Mouse (Mus musculus) splenic B cell, adult 2 months (primary cell): ENCODE results near the gene Magi2.
"Not testable (repeated sequence)": the region's sequence is repeated elsewhere in the genome, so short reads cannot be mapped to it uniquely, and the experiment has no call there.

Experiments
- DNase-seq: peaks from one replicate; pipeline ENCODE4 v3.0.0-alpha.2; 2011; ENCODE audit warnings: low read depth, low spot score
- H3K27me3 ChIP-seq: 2 replicates; pipeline ENCODE4 v1.6.1; 2012; ENCODE audit warnings: mild to moderate bottlenecking, low read length, moderate library complexity, mixed read lengths; ENCODE audit not compliant: control insufficient read depth, poor library complexity, insufficient read depth, severe bottlenecking
- H3K36me3 ChIP-seq: 2 replicates; pipeline ENCODE4 v1.6.1; 2012; ENCODE audit warnings: mild to moderate bottlenecking, low read length, moderate library complexity, mixed read lengths; ENCODE audit not compliant: control insufficient read depth, poor library complexity, insufficient read depth, severe bottlenecking

The Magi2 gene

DNA sequence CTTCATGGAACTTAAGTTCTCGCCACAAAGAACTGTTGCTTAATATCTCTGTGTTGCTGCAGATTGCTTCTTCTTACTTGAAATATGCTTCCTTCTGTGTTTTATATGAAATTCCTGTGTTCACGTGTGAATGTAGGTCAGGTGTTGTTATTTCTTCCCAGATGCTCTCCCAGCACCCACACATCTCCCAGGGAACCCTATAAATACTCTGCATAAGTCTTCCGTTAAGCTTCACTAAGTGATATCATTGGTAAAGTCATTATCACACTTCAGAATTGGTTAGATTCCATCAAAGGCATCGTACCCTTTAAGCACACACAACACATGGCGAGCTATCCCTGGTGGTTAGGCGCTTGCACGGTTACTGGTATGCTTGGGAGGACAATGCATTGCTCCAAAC is 1257.7 kb downstream of the Magi2 start:
- no peak for DNase-seq
- Histone ChIP-seq H3K36me3 (no peaks in the 10 kb centered on the region), H3K27me3 (no peaks in the 10 kb centered on the region)

DNA sequence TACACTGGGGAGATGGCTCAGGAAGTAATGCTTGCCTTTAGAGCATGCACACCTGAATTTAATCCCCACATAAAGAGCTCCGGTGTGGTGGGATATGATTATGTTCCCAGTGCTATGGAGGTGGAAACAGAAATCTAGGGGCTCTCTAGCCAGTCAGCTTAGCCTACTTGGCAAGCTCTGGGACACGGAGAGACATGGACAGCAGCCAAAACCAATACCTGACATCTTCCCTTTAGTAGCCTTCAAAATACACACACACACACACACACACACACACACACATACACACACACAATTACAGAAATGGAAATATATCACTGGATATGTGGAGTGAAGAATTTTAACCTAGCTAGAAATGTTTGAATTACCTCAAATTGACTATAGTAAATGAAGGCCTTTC is 1265.1 kb downstream of the Magi2 start:
- Histone ChIP-seq H3K36me3 (no peaks in the 10 kb centered on the region), H3K27me3 (no peaks in the 10 kb centered on the region)
- no peak for DNase-seq

- DNase-seq, result no peak
- Histone ChIP-seq H3K36me3 (no peaks in the 10 kb centered on the region), H3K27me3 (no peaks in the 10 kb centered on the region)
Measured at GRCm38 (mm10) chr5:20492679-20493078, 1265.8 kb downstream of the Magi2 start.

- Histone ChIP-seq H3K36me3 (no peaks in the 10 kb centered on the region), H3K27me3 (no peaks in the 10 kb centered on the region)
- no peak for DNase-seq
Measured at GRCm38 (mm10) chr5:20494010-20494409, 1267.2 kb downstream of the Magi2 start.

DNA sequence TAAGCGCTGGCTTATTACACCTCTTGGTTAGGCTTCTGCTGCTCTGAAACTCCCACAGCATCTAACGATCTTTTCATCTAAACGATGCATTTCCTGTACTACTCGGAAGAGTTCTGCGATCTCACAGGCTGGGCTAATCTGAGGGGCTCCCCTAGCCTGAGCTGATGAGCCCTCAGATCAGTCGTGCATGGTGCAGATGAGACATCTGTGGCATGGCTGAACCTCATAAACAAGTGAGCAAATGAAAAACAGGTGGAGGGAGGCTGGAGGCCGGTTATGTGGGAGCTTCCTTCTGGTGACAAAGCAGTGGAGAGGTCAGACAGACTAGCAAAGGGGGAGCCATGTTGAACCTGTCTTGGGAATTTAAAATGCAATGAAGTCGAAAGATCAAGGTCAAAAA is 1270.1 kb downstream of the Magi2 start:
- no peak for DNase-seq
- Histone ChIP-seq H3K36me3 (no peaks in the 10 kb centered on the region), H3K27me3 (no peaks in the 10 kb centered on the region)

GRCm38 (mm10) chr5:20499031-20499600 is 1272.3 kb downstream of the Magi2 start:
- Histone ChIP-seq H3K27me3 (no peaks in the 10 kb centered on the region), H3K36me3 (no peaks in the 10 kb centered on the region)
- no peak for DNase-seq

GRCm38 (mm10) chr5:20508609-20509008 is 1281.8 kb downstream of the Magi2 start:
- no peak for DNase-seq
- H3K27me3 ChIP-seq, result no peaks in the 10 kb centered on the region
- no peaks in the 10 kb centered on the region for H3K36me3 ChIP-seq

- DNase-seq, result no peak
- no peaks in the 10 kb centered on the region for H3K36me3 ChIP-seq
Measured at GRCm38 (mm10) chr5:20509606-20510005, 1282.8 kb downstream of the Magi2 start.

GRCm38 (mm10) chr5:20512377-20513126 is 1285.7 kb downstream of the Magi2 start:
- Histone ChIP-seq H3K36me3 (no peaks in the 10 kb centered on the region), H3K27me3 (no peaks in the 10 kb centered on the region)
- no peak for DNase-seq

More at GRCm38 (mm10) chr5:20509606-20510005, 1282.8 kb downstream of the Magi2 start:
- no peaks in the 10 kb centered on the region for H3K27me3 ChIP-seq

DNA sequence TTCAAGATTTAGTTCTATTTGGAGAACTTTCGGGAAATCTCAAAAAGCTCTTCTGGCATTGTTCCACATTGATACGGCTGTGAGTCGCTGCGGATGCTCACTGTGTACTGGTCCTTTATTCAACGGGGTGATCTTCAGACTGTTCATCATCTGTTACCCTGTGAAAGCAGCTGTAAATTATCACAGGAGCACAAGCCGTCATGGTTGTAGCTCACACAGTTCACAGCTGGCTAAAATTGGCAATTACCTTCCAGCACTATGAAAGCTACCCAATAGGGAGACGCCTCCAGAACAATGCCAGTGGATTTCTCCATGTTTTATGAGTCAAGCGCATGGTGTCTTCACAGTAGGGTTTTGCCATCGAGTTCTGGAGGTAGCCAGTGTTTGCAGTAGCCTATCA is 1294.8 kb downstream of the Magi2 start:
- DNase-seq, result no peak
- Histone ChIP-seq H3K36me3 (no peaks in the 10 kb centered on the region), H3K27me3 (no peaks in the 10 kb centered on the region)

DNA sequence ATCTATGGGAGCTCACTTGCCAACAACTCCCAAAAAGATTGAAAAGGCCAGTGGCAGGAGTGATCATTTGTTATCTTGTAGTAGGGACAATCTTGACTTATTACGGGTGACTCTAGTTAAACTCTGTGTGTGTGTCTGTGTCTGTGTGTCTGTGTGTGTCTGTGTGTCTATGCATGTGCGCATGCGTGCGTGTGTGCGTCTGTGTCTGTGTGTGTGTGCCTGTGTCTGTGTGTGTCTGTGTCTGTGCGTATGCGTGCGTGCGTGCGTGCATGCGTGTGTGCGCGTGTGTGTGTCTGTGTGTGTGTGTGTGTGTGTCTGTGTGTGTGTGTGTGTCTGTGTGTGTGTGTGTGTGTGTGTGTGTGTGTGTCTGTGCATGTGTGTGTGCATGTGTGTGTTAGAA is 1295.2 kb downstream of the Magi2 start:
- DNase-seq, result no peak
- no peaks in the 10 kb centered on the region for H3K36me3 ChIP-seq
- no peaks in the 10 kb centered on the region for H3K27me3 ChIP-seq

DNA sequence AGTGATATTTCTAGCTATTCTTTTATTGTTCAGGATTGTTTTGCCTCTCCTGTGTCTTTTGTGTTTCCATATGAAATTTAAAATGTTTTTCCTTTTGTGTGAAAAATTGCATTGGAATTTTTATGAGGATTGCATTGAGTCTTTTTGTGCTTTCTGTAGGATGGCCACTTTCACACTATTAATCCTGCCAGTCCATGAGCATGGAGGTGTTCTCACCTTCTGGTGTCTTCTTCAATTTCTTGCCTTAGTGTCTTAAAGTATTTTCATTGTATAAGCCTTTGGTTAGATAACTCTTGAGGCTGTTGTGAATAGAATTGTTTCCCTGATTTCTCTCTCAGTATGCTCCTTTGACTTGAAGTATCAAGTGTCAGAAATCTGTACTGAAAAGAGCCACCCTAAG is 1296.9 kb downstream of the Magi2 start:
- no peak for DNase-seq
- Histone ChIP-seq H3K36me3 (no peaks in the 10 kb centered on the region), H3K27me3 (no peaks in the 10 kb centered on the region)

DNA sequence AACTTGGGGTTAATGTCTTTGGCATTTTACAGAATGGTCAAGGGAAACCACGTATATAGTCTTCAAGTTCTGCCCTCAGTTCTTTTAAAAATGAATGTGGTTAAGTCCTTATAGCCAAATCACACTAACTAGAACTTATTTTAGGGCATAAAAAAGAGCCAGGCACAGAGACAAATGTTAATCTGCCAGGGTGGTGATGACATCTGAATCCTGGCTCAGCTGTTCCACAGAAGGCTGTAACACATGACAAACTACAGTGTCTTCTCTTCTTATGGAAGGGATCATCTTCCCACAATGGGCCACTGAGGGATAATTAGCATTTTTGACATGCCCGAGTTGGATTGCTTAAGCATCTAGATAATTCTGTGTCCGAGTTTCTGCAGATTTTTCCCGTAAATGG is 1299.8 kb downstream of the Magi2 start:
- DNase-seq, H3K27me3 ChIP-seq, H3K36me3 ChIP-seq: not testable (repeated sequence)

GRCm38 (mm10) chr5:20536544-20536943 is 1309.7 kb downstream of the Magi2 start:
- H3K27me3 ChIP-seq, result no peaks in the 10 kb centered on the region
- H3K36me3 ChIP-seq, result no peaks in the 10 kb centered on the region
- DNase-seq, result no peak

- Histone ChIP-seq H3K27me3 (no peaks in the 10 kb centered on the region), H3K36me3 (no peaks in the 10 kb centered on the region)
- DNase-seq, result no peak
Measured at GRCm38 (mm10) chr5:20537369-20538022, 1310.7 kb downstream of the Magi2 start.
